Mouse (Mus musculus): ENCODE data around the gene Gas7.

DNA sequence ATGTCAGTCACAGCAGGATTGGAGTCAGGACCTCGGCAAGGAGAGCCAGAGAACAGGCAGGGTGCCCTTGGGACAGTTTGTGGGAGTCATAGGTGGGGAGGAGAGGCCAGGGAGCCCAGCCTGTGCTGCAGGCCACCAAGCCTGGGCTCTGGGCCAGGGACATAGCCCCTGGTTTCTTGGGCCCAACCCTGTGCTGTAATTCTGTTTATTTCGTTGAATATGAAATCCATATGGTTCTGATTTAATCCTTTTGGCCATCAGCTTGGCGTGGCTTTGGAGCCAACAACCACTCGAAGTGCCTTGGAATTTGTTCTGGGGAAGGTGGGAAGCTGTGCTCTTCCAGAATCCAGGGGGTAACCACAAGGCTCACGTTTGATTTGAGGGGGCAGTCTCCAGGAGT, 113.6 kb downstream of the Gas7 start:
- TF ChIP-seq POLR2A (IDR thresholded peaks at IDR 0.05; ENCODE audit: low read depth, low read length): no peak
- TF ChIP-seq CTCF (conservative IDR thresholded peaks at IDR 0.05; ENCODE audit: insufficient read depth, insufficient read length, low read depth, low read length): no peak
